Comparison of ENCODE assay signal across 12 mouse cellular contexts in the genomic region with DNA sequence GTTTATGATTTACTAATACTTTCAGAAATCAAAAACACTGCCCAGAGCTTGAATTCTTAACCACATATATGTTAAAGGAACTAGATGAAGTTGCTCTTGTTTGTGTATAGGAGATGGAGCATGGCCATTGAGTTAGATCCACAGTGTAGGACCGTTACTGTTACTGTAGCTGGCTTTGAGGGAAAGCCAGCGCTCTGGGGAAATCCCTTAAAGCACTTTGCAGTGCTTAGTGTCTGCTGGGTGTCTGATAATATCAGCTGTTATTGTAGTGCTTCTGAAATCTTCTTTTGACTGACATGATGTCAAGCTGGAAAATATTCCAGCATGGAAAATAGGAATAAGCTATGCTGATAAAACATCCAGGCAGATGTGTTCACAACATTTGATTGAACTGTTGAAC.
"Had no signal": no experiment of that assay in that cellular context is flagged by ENCODE, and none has a peak within 500 bp of the region (broad histone marks: within the 10 kb centered on the region; RNA-seq: fewer than 3 reads in every experiment).

No protein-coding gene starts in this region.

- ATAC-seq: liver, postnatal 0 days; lung, postnatal 0 days; midbrain, embryonic 13.5 days; midbrain, embryonic 15.5 days had no signal

- DNase-seq: liver, postnatal 0 days; lung, adult 2 months; lung, postnatal 14 days; lung, postnatal 36 days; retina, postnatal 1 day; right cerebral cortex, adult 18-20 months; thymus, adult 2 months; thymus, postnatal 25 days; thymus, postnatal 4 days had no signal
